Mouse (Mus musculus): ENCODE results near the gene Adamts8. TPM values are rescaled to one million over a fixed set of nuclear protein-coding genes. Genes with fewer than 3 reads are reported as not detected.

Adamts8 gene
- polyA plus RNA-seq, 1 experiment: not detected

GRCm38 (mm10) chr9:30996590-30997562 is 54.5 kb downstream of the Adamts8 start:
- no peaks in the 10 kb centered on the region for H3K27me3 ChIP-seq (ENCODE audit: control insufficient read depth)
- no peaks in the 10 kb centered on the region for H3K36me3 ChIP-seq (ENCODE audit: control insufficient read depth)
- no peak for TF ChIP-seq TAL1 (IDR thresholded peaks at IDR 0.05; ENCODE audit: low read length)
- TF ChIP-seq GATA1 (IDR thresholded peaks at IDR 0.05; ENCODE audit: low read length): no peak
- H3K9me3 ChIP-seq (ENCODE audit: control insufficient read depth, low read length): no peaks in the 10 kb centered on the region
- H3K4me3 ChIP-seq (replicated peaks): no peak overlapping the region
- H3K4me1 ChIP-seq (ENCODE audit: control insufficient read depth): no peaks in the 10 kb centered on the region

GRCm38 (mm10) chr9:31000641-31001040 is 58.3 kb downstream of the Adamts8 start:
- Histone ChIP-seq H3K27me3 (ENCODE audit: control insufficient read depth) (no peaks in the 10 kb centered on the region), H3K9me3 (ENCODE audit: control insufficient read depth, low read length) (no peaks in the 10 kb centered on the region), H3K36me3 (ENCODE audit: control insufficient read depth) (no peaks in the 10 kb centered on the region), H3K4me3 (replicated peaks) (no peak overlapping the region), H3K4me1 (ENCODE audit: control insufficient read depth) (no peaks in the 10 kb centered on the region)
- no peak for TF ChIP-seq GATA1 (IDR thresholded peaks at IDR 0.05; ENCODE audit: low read length)
- TF ChIP-seq TAL1 (IDR thresholded peaks at IDR 0.05; ENCODE audit: low read length): no peak

- H3K9me3 ChIP-seq (ENCODE audit: control insufficient read depth, low read length): no peaks in the 10 kb centered on the region
- no peak overlapping the region for H3K4me3 ChIP-seq (replicated peaks)
- no peaks in the 10 kb centered on the region for H3K27me3 ChIP-seq (ENCODE audit: control insufficient read depth)
- TF ChIP-seq TAL1 (IDR thresholded peaks at IDR 0.05; ENCODE audit: low read length) (no peak), GATA1 (IDR thresholded peaks at IDR 0.05; ENCODE audit: low read length) (no peak)
- H3K36me3 ChIP-seq (ENCODE audit: control insufficient read depth): no peaks in the 10 kb centered on the region
- H3K4me1 ChIP-seq (ENCODE audit: control insufficient read depth): no peaks in the 10 kb centered on the region
Observed at GRCm38 (mm10) chr9:31002528-31002927, 60.2 kb downstream of the Adamts8 start.

GRCm38 (mm10) chr9:31009334-31009733 is 67.0 kb downstream of the Adamts8 start:
- Histone ChIP-seq H3K27me3 (ENCODE audit: control insufficient read depth) (no peaks in the 10 kb centered on the region), H3K4me3 (replicated peaks) (no peak overlapping the region), H3K36me3 (ENCODE audit: control insufficient read depth) (no peaks in the 10 kb centered on the region), H3K9me3 (ENCODE audit: control insufficient read depth, low read length) (no peaks in the 10 kb centered on the region), H3K4me1 (ENCODE audit: control insufficient read depth) (no peaks in the 10 kb centered on the region)
- TF ChIP-seq TAL1 (IDR thresholded peaks at IDR 0.05; ENCODE audit: low read length) (no peak), GATA1 (IDR thresholded peaks at IDR 0.05; ENCODE audit: low read length) (no peak)

GRCm38 (mm10) chr9:31010040-31010439 is 67.7 kb downstream of the Adamts8 start:
- H3K4me1 ChIP-seq (ENCODE audit: control insufficient read depth): no peaks in the 10 kb centered on the region
- H3K27me3 ChIP-seq (ENCODE audit: control insufficient read depth): no peaks in the 10 kb centered on the region
- TF ChIP-seq TAL1 (IDR thresholded peaks at IDR 0.05; ENCODE audit: low read length): no peak
- no peak for TF ChIP-seq GATA1 (IDR thresholded peaks at IDR 0.05; ENCODE audit: low read length)
- H3K36me3 ChIP-seq (ENCODE audit: control insufficient read depth): no peaks in the 10 kb centered on the region
- H3K9me3 ChIP-seq (ENCODE audit: control insufficient read depth, low read length): no peaks in the 10 kb centered on the region
- no peak overlapping the region for H3K4me3 ChIP-seq (replicated peaks)

DNA sequence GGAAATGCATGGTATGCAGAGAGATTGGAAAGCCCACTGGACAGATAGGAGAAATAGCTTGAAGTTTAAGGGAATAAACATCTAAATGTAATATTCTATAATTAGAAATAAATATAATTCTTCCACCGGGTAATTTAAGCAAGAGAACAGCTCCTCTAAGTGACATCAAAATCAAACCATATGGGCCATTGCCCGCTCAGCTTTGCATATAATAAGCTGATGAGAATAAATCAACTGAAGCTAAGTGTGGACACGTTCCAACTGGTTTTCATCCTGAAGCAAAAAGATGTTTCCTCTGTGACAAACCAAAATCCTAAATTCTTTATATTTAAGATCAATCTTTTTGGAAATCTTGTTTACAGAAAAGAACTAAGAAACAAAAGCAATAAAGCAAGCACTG is 68.4 kb downstream of the Adamts8 start:
- TF ChIP-seq TAL1 (IDR thresholded peaks at IDR 0.05; ENCODE audit: low read length) (no peak), GATA1 (IDR thresholded peaks at IDR 0.05; ENCODE audit: low read length) (no peak)
- Histone ChIP-seq H3K4me1 (ENCODE audit: control insufficient read depth) (no peaks in the 10 kb centered on the region), H3K4me3 (replicated peaks) (no peak overlapping the region), H3K36me3 (ENCODE audit: control insufficient read depth) (no peaks in the 10 kb centered on the region), H3K27me3 (ENCODE audit: control insufficient read depth) (no peaks in the 10 kb centered on the region), H3K9me3 (ENCODE audit: control insufficient read depth, low read length) (no peaks in the 10 kb centered on the region)

DNA sequence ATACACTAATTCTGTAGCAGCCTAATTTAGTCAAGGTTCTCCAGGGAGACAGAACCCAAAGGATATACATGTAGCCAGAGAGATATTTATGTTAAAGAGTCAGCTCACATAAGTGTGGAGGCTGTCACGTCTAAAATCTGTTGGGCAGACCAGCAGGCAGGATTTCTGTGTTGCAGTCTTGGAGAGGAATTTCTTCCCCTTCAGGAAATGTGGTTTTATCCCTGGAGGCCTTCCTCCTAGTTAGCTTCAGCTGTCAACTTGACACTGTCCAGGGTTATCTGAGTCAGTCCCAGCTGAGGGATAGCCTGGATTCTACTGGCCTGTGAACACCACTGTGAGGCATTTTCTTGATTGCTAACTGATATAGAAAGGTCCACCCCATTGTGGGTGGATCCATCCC is 69.2 kb downstream of the Adamts8 start:
- H3K9me3 ChIP-seq (ENCODE audit: control insufficient read depth, low read length): no peaks in the 10 kb centered on the region
- TF ChIP-seq GATA1 (IDR thresholded peaks at IDR 0.05; ENCODE audit: low read length): no peak
- no peak for TF ChIP-seq TAL1 (IDR thresholded peaks at IDR 0.05; ENCODE audit: low read length)
- no peaks in the 10 kb centered on the region for H3K36me3 ChIP-seq (ENCODE audit: control insufficient read depth)

DNA sequence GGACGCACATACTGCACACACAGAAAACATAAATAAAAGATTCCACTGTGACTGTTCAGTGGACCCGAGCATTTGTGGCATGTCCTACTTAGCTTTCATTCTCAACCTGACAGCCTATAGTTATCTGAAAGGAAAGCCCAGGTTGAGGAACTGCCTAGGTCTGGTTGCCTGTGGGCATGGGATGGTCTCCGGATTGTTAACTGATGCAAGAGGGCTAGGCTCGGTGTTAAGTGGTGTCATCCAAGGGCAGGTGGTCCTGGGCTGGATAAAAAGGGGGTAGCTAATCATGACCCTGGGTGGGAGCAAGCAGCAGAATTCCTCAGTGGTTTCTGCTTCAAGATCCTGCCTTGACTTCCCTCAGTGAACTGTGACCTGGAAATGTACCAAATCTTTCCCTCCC is 70.3 kb downstream of the Adamts8 start:
- H3K9me3 ChIP-seq (ENCODE audit: control insufficient read depth, low read length): no peaks in the 10 kb centered on the region
- TF ChIP-seq TAL1 (IDR thresholded peaks at IDR 0.05; ENCODE audit: low read length) (no peak), GATA1 (IDR thresholded peaks at IDR 0.05; ENCODE audit: low read length) (no peak)
- no peaks in the 10 kb centered on the region for H3K4me1 ChIP-seq (ENCODE audit: control insufficient read depth)
- H3K4me3 ChIP-seq (replicated peaks): no peak overlapping the region
- no peaks in the 10 kb centered on the region for H3K36me3 ChIP-seq (ENCODE audit: control insufficient read depth)
- H3K27me3 ChIP-seq (ENCODE audit: control insufficient read depth): no peaks in the 10 kb centered on the region

More for the DNA sequence above, 69.2 kb downstream of the Adamts8 start:
- Histone ChIP-seq H3K4me1 (ENCODE audit: control insufficient read depth) (no peaks in the 10 kb centered on the region), H3K4me3 (replicated peaks) (no peak overlapping the region), H3K27me3 (ENCODE audit: control insufficient read depth) (no peaks in the 10 kb centered on the region)

GRCm38 (mm10) chr9:31013415-31013814 is 71.1 kb downstream of the Adamts8 start:
- TF ChIP-seq GATA1 (IDR thresholded peaks at IDR 0.05; ENCODE audit: low read length): no peak
- no peak for TF ChIP-seq TAL1 (IDR thresholded peaks at IDR 0.05; ENCODE audit: low read length)
- Histone ChIP-seq H3K9me3 (ENCODE audit: control insufficient read depth, low read length) (no peaks in the 10 kb centered on the region), H3K4me3 (replicated peaks) (no peak overlapping the region), H3K27me3 (ENCODE audit: control insufficient read depth) (no peaks in the 10 kb centered on the region), H3K4me1 (ENCODE audit: control insufficient read depth) (no peaks in the 10 kb centered on the region), H3K36me3 (ENCODE audit: control insufficient read depth) (no peaks in the 10 kb centered on the region)

Other genes starting within 250 kb of the Adamts8 start
- not detected in 2 replicates for gene Adamts15, start 20.1 kb upstream of the Adamts8 start, polyA plus RNA-seq (2012)
- 0.62 and 0.66 TPM in 2 replicates for gene Zbtb44, start 88.1 kb downstream of the Adamts8 start, polyA plus RNA-seq (2012)
- gene St14, start 189.3 kb downstream of the Adamts8 start, polyA plus RNA-seq (2012): 0.01 and 0.07 TPM in 2 replicates